Mouse (Mus musculus) heart, postnatal 10 days (tissue): Measurements from ENCODE around the gene Taf7l. TPM values are rescaled to one million over a fixed set of nuclear protein-coding genes. Genes with fewer than 3 reads are reported as not detected.

Experiments used
- DNase-seq, 2 experiments: peaks; one replicate each; pipeline ENCODE4 v3.0.0; 2021
- intact Hi-C: fragments of 180-260 bp; cut with DNase I; formaldehyde crosslinking; loops from one replicate; pipeline ENCODE4 v1.15.1; 2025
- total RNA-seq, 2 experiments: library from RNA; stranded (reverse); gene quantifications; 2 replicates each; pipeline ENCODE4 v1.2.3; 2021

Gene Taf7l
- not detected for total RNA-seq

DNA sequence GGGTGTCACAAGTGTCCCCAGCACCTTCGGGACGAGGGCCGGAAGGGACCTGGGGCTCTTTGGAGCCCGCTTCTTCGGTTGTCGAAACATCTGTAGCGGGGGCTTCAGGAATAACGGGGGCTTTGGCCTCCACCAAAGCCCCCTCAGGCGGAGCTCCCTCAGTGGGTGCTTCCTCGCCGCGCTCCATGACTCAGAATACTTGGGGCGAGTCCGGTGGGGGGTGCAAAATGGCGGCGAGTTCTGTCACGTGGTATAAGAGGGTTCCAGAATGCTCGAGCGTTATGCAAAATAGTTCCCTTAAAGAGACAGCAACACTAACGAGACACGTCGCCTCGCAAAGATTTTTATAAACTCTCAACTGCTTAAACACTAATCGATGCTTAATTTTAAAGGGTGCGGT lies at the start of gene Taf7l:
Gene Taf7l, minus strand, starts transcription at position 201 of the 400 bp plus-strand sequence.
- intact Hi-C loops: no loop called here

DNA sequence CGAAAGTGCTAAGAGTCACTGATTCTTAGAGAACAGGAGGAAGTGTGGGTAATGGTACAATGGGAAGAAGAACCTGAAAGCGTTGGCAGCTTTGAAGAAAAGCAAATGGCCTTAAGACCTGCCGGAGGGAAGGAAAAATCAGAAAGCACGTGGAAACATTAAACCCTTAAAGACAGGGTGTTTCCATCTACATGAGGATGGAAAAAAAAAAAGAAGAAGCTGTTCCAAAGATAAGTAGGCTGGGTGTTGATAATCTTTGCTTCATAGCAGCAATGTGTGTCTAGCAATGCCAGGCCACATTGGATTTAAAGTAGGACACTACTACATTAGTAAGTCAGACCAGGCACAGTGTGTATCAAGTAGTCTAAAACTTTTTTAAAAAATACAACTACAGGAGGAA lies 49.0 kb upstream of the Taf7l start:
- DNase-seq: no peak
- intact Hi-C loops: no loop called here

More for the DNA sequence above, at the start of gene Taf7l:
- no peak for DNase-seq

DNA sequence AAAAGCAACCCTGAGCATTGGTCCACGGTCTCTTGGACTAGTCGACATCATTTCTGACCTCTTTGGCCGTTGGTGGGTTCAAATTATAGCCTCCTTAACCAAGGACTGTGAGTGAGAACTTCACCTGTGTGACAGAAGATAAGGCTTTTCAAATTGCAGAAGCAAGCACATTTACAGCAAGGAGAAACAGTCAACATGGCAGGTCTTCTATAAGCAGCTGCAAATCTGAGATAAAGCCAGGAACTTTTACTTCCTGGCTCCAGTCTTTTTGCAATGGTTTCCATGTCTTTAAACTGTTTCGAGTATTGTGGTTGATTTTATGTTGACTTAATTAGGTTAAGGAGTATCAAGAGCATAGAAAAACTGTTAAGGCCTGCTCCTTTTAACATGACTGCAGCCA lies 47.5 kb upstream of the Taf7l start:
- DNase-seq: no peak
- intact Hi-C loops: no loop called here

DNA sequence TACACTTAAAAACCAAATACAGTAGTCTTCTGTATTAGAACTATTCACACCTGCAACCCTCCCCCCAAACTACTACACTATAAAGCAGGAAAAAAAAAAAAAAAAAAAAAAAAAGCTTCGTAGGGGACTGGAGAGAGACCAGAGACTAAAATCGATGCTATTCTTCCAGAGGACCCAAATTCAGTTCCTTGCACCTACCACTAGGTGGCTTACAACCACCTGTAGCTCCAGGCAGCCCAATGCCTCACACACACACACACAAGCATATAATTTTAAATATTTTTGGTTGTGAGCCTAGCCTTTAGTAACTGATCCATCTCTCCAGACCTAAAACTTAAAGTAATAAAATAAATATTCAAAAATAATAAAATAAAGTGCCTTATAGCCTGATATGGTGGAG lies 33.2 kb upstream of the Taf7l start:
- intact Hi-C loops: no loop called here
- DNase-seq: peak in 1 of 2 experiments; percentile 4

DNA sequence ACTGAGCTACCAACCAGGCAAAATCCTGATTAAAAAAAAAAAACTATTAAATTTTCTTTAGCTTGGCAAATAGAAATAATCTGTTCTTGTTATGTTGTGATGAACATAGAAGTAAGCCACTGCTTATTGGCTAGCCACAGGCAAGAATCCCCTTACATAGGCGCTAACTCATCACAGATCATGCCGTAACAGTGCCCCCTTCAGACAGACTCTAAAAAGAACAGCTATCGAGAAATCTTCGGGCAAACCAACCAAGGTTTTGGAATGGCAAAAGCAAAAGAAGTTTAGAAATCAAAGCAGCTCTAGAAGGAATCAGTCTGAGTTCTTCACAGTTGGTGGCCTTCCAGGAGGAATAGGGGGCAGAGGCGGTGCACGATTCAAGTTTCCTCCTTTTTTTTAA lies 31.7 kb upstream of the Taf7l start:
- no peak for DNase-seq
- intact Hi-C loops: no loop called here

DNA sequence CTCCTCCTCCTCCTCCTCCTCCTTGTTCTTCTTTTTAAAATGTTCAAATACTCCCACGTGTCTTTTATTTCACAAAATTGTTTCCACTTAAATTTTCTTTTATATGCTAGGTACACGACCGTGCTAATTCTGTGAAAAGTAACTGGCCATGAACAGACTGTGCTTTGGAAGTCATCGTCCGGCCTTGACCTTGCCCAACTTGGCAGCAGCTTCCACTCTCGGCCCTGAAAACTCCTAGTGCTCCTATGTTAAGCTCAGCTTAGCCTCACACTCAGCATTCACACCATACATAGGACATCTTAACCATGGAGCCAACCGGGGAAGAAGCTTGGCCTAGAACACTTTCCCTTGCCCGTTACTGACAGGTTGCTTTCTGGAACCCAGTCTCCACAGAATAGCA lies 24.4 kb upstream of the Taf7l start:
- DNase-seq: no peak
- intact Hi-C loops: no loop called here

DNA sequence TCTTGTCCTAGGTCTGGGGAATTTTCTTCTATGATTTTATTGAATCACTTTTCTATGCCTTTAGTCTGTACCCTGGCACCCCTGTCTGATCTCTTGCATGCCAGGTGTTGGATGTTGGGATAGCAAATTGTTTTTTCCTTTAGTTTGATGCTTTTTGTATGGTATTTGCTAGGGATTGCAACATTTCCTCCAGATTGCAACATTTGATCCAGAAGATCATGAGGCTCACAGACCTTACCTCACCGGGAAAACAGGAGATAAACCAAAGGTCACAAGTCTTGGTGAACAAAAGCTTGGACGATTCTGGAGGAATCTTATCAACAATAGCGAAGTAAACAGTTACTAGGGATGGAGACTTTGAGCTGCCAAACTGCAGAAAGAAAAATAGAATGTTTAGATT lies 5.4 kb upstream of the Taf7l start:
- DNase-seq: no peak
- intact Hi-C loops: no loop called here

DNA sequence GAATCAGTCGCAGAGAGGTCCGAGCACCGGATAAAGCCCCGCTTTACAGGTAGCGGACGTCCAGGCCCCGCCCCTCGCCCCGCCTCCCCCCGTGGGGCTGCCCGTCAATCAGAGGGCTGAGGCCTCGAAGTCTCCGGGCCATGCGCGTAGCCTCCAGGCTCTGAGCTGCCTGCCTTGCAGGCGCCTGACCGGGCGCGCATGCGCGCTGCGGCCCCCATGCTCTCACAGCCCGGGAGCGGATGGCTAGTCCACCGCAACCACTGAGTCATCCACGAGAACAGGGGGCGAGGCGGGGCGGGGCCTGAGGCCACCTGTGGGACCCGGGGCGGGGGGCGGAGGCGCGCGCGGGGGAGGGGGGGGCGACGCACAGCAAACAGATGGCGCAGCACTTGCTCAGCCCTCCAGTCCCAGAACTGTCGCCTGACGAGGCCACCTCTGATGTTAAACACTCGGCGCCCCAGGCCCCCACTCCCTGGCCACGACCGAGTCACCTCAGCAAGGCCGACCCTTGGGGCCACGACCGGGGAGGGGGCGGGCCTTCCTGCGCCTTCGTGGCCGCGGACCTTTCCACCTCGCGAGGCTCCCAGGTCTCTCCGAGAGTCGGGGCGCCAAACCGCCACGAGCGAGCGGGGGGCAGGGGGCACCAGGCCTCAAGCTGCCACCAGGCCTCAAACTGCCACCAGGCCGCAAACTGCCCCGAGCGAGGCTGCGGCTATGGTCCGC lies 1.1 kb downstream of the Taf7l start:
- DNase-seq: no peak
- intact Hi-C loops: no loop called here

DNA sequence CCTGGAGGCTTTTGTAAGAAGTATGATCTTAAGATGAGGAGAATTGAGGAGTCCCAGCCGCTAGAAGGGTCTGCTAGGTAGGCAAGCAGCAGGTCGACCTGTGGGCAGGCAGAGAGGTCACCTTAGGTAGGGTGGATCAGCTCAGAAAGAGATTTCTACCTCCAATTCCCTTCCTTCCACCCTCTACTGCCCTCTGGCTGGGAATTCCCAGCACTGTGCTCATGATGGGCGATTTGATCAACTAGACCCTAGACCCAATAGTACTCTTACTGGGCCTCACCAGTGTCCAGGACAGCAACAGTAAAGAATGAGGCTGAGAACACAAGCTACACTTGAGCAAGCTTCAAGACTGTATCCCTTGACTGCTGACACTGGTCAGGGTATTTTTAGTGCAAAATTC lies 49.0 kb downstream of the Taf7l start:
- no peak for DNase-seq
- intact Hi-C loops: no loop called here

DNA sequence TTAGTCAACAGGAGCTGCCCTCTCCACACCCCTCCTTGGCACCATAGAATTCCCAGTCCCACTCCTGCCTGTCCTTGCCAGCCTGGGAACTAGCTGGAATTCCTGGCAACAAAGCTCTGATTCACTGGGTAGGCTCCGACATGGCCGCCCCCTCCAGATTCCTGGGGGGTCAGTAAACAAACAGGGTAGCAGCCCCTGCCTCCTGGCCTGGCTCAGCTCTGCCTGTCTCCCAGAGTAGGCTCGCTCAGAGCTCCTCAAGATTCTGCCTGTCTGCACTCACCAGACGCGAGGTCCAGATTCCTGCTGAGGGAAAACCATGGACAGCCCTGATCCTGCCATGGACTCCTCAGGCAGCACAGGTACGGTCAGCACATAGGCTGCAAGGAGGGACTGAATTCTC lies 49.5 kb downstream of the Taf7l start:
- DNase-seq: no peak
- intact Hi-C loops: no loop called here

DNA sequence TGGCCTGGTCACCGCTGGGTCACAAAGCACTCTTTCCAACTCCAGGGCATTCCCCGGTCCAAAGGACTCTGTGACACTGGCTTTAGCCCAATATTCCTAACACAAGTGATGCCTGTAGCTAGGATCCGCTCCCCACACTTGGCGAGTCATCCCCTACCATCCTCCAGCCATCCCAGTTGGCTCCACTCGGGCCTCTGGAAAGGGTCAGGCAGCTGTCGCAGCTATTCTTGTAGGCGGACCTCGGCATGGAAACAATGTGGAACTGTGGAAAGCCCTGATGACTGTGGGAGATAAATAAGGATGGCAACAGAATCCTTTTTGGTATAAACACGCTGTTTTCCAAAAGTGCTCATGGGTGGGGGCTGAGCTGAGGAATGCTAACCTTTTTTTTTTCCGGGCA lies 50.5 kb downstream of the Taf7l start:
- DNase-seq: peak; percentile 6 to 23
- intact Hi-C loops: no loop called here

DNA sequence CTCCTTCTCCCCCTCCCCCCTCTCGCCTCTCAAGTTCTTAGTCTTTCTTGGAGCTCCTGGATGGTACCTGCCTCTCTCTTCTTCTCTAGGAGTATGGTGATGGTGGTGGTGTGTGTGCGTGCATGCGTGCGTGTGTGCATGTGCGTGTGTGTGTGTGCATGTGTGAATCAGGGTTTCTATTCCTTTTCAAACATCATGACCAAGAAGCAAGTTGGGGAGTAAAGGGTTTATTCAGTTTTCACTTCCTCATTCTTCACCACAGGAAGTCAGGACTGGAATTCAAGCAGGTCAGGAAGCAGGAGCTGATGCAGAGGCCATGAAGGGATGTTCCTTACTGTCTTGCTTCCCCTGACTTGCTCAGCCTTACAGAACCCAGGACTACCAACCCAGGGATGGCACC lies 52.0 kb downstream of the Taf7l start:
- no peak for DNase-seq
- intact Hi-C loops: no loop called here

DNA sequence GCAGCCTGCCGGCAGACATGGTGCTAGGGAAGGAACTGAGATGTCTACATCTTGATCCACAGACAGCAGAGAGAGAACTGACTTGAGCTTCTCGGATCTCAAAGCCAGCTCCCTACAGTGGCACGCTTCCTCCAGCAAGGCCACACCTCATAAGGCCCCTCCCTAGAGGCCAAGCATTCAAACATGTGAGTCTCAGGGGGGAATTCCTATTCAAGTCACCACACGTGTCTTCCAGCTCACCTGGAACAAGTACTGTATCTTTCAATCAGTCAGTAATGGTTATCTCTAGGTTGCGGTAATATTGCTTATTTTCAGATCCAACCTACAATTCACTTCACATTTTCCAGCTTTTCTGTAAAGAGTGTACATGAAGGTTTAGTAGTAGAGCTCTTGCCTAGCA lies 56.2 kb downstream of the Taf7l start:
- DNase-seq: no peak
- intact Hi-C loops: no loop called here

DNA sequence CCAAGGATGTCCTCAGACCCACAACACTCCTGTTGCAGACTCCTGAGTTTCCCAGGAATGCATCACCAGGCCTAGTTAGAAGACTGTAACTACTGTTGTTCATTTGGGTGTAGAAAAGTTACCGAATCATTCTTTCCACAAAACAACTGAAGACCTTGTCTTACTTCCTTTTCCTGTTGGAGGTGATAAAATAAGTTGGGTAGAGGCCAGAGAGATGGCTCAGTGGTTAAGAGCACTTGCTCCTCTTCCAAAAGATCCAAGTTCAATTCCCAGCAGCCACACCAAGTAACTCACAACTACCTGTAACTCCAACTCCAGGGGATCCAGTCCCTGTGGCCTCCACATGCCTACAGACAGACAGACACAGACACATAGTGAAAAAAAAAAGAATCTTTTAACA lies 64.2 kb downstream of the Taf7l start:
- intact Hi-C loops: no loop called here
- DNase-seq: no peak

Other genes starting within 250 kb of the Taf7l start
- gene Trmt2b, start 199.5 kb downstream of the Taf7l start, total RNA-seq: 10 to 100 TPM; 50.1 to 51.1 TPM
- gene Tmem35a, start 181.3 kb downstream of the Taf7l start, total RNA-seq: 10 to 100 TPM; 11.7 to 12.6 TPM
- 1 to 10 TPM; 4.5 to 6.3 TPM for gene Cenpi, start 168.4 kb downstream of the Taf7l start, total RNA-seq
- gene Drp2, start 71.9 kb downstream of the Taf7l start, total RNA-seq: under 1 TPM; 0.37 to 0.67 TPM
- gene Timm8a1, start 65.4 kb upstream of the Taf7l start, total RNA-seq: 10 to 100 TPM; 28.7 to 36.0 TPM
- under 1 TPM; 0.81 to 0.84 TPM for gene Btk, start 107.1 kb upstream of the Taf7l start, total RNA-seq
- gene Rpl36a, start 109.2 kb upstream of the Taf7l start, total RNA-seq: 100 to 1,000 TPM; 186 TPM
- gene Gla, start 124.6 kb upstream of the Taf7l start, total RNA-seq: 1 to 10 TPM; 2.2 to 2.4 TPM
- 10 to 100 TPM; 91.6 to 94.5 TPM for gene Hnrnph2, start 124.7 kb upstream of the Taf7l start, total RNA-seq
- 10 to 100 TPM; 23.8 to 25.6 TPM for gene Armcx4, start 210.0 kb upstream of the Taf7l start, total RNA-seq
- gene Armcx1, start 241.5 kb upstream of the Taf7l start, total RNA-seq: 10 to 100 TPM; 14.3 to 15.7 TPM